ENCODE assay signal across 8 mouse cellular contexts in genomic region chr7:25676085-25676781, GRCm38 (mm10). TPM values are rescaled to one million over a fixed set of nuclear protein-coding genes. Genes with fewer than 3 reads are reported as not detected.
A peak's percentile ranks its signal among the peaks of the same experiment; 100 is the strongest.
DNase-seq lines count a peak whose midpoint lies in the region; ATAC-seq lines count a peak whose summit lies in the region.

No protein-coding gene starts in this region.

- H3K9me3 ChIP-seq in heart, embryonic 10.5 days = peaks cover 4% of the 10 kb centered on the region
- peaks cover 3% of the 10 kb centered on the region; the same call in 1 of the 2 replicates for H3K9me3 ChIP-seq in heart, embryonic 13.5 days
- H3K9me3 ChIP-seq in midbrain, embryonic 15.5 days = no peaks in the 10 kb centered on the region

- no peak overlapping the region for H3K9ac ChIP-seq in heart, embryonic 13.5 days
- no peak overlapping the region for H3K9ac ChIP-seq in midbrain, embryonic 15.5 days

- H3K4me1 ChIP-seq in heart, embryonic 10.5 days = peaks cover 22% of the 10 kb centered on the region
- peaks cover 25% of the 10 kb centered on the region for H3K4me1 ChIP-seq in heart, embryonic 13.5 days
- H3K4me1 ChIP-seq in midbrain, embryonic 15.5 days = peaks cover 18% of the 10 kb centered on the region

- no peak overlapping the region for H3K27ac ChIP-seq in heart, embryonic 10.5 days
- H3K27ac ChIP-seq in heart, embryonic 13.5 days (replicated peaks) = peak overlapping the region; percentile 50; the same call in 1 of the 2 replicates
- H3K27ac ChIP-seq in midbrain, embryonic 15.5 days = peak overlapping the region; percentile 66

- H3K27me3 ChIP-seq in heart, embryonic 10.5 days (ENCODE audit: insufficient read depth, poor library complexity, severe bottlenecking) = peaks cover 45% of the 10 kb centered on the region
- H3K27me3 ChIP-seq in heart, embryonic 13.5 days (replicated peaks) = peaks cover 58% of the 10 kb centered on the region
- H3K27me3 ChIP-seq in midbrain, embryonic 15.5 days (replicated peaks) = peaks cover 23% of the 10 kb centered on the region

- ATAC-seq in heart, embryonic 13.5 days (ENCODE audit: extremely low read depth, insufficient number of reproducible peaks, low FRiP score, low TSS enrichment) = no peak
- ATAC-seq in midbrain, embryonic 15.5 days (replicated peaks) = no peak

- DNase-seq in heart, adult 18-20 months = peak; percentile 88 to 90
- DNase-seq in heart, embryonic 10.5 days (ENCODE audit: low spot score) = no peak
- DNase-seq in cerebellum, postnatal 14 days = peak; percentile 100
- DNase-seq in layer of hippocampus, postnatal 14 days (ENCODE audit: low spot score in 2 of 2) = peak; percentile 94 to 97
- peak; percentile 81 for DNase-seq in urinary bladder, postnatal 14 days (ENCODE audit: low spot score)
- no peak for DNase-seq in thymus, postnatal 25 days

- WGBS in heart, embryonic 10.5 days = 74% methylated on average over 15 of the region's 15 CpGs
- 49% methylated on average over 15 of the region's 15 CpGs for WGBS in heart, embryonic 13.5 days
- 51% methylated on average over 15 of the region's 15 CpGs for WGBS in midbrain, embryonic 15.5 days

- no peaks in the 10 kb centered on the region for H3K36me3 ChIP-seq in heart, embryonic 10.5 days
- H3K36me3 ChIP-seq in heart, embryonic 13.5 days = no peaks in the 10 kb centered on the region
- no peaks in the 10 kb centered on the region for H3K36me3 ChIP-seq in midbrain, embryonic 15.5 days (replicated peaks)

- H3K4me2 ChIP-seq in heart, embryonic 13.5 days = no peak overlapping the region
- no peak overlapping the region for H3K4me2 ChIP-seq in midbrain, embryonic 15.5 days

- H3K4me3 ChIP-seq in heart, embryonic 10.5 days = no peak overlapping the region
- no peak overlapping the region for H3K4me3 ChIP-seq in heart, embryonic 13.5 days
- H3K4me3 ChIP-seq in midbrain, embryonic 15.5 days = no peak overlapping the region

RNA-seq across cellular contexts. Expression of gene Tmem91, which starts 1.3 kb away (rescaled TPM):
- under 1 TPM in 1 of 2 experiments, not detected in 1; 0.22 TPM for total RNA-seq in heart, adult 18-20 months (2021)
- 1.1 and 1.9 TPM in 2 replicates for polyA plus RNA-seq in heart, embryonic 10.5 days (2016; fragmentation: Nextera tagmentation; extraction: Ambion mirVana)
- polyA plus RNA-seq in heart, embryonic 13.5 days (2015; fragmentation: Nextera tagmentation; extraction: Ambion mirVana) = 1.4 and 1.5 TPM in 2 replicates
- 10 to 100 TPM; 16.4 to 29.3 TPM for total RNA-seq in layer of hippocampus, postnatal 14 days (2021)
- 53.5 and 54.0 TPM in 2 replicates for polyA plus RNA-seq in midbrain, embryonic 15.5 days (2015; fragmentation: Nextera tagmentation; extraction: Ambion mirVana)

RNA-seq across cellular contexts. Expression of gene B9d2, which starts 4.3 kb away (rescaled TPM):
- 10 to 100 TPM; 10.2 TPM for total RNA-seq in heart, adult 18-20 months (2021)
- polyA plus RNA-seq in heart, embryonic 10.5 days (2016; fragmentation: Nextera tagmentation; extraction: Ambion mirVana) = 34.2 and 35.8 TPM in 2 replicates
- 30.8 and 32.8 TPM in 2 replicates for polyA plus RNA-seq in heart, embryonic 13.5 days (2015; fragmentation: Nextera tagmentation; extraction: Ambion mirVana)
- 10 to 100 TPM; 21.9 to 25.3 TPM for total RNA-seq in layer of hippocampus, postnatal 14 days (2021)
- polyA plus RNA-seq in midbrain, embryonic 15.5 days (2015; fragmentation: Nextera tagmentation; extraction: Ambion mirVana) = 47.3 and 50.9 TPM in 2 replicates

RNA-seq across cellular contexts. Expression of gene Tgfb1, which starts 10.6 kb away (rescaled TPM):
- total RNA-seq in heart, adult 18-20 months (2021) = 10 to 100 TPM; 21.8 to 23.6 TPM
- 4.1 and 4.8 TPM in 2 replicates for polyA plus RNA-seq in heart, embryonic 10.5 days (2016; fragmentation: Nextera tagmentation; extraction: Ambion mirVana)
- polyA plus RNA-seq in heart, embryonic 13.5 days (2015; fragmentation: Nextera tagmentation; extraction: Ambion mirVana) = 4.3 TPM in 2 replicates
- 1 to 10 TPM; 8.1 to 8.9 TPM for total RNA-seq in layer of hippocampus, postnatal 14 days (2021)
- 0.56 and 1.0 TPM in 2 replicates for polyA plus RNA-seq in midbrain, embryonic 15.5 days (2015; fragmentation: Nextera tagmentation; extraction: Ambion mirVana)

RNA-seq across cellular contexts. Expression of gene Exosc5, which starts 17.3 kb away (rescaled TPM):
- 10 to 100 TPM; 17.2 to 17.5 TPM for total RNA-seq in heart, adult 18-20 months (2021)
- 50.6 and 74.8 TPM in 2 replicates for polyA plus RNA-seq in heart, embryonic 10.5 days (2016; fragmentation: Nextera tagmentation; extraction: Ambion mirVana)
- 40.4 and 42.1 TPM in 2 replicates for polyA plus RNA-seq in heart, embryonic 13.5 days (2015; fragmentation: Nextera tagmentation; extraction: Ambion mirVana)
- total RNA-seq in layer of hippocampus, postnatal 14 days (2021) = 10 to 100 TPM; 29.3 to 29.8 TPM
- 41.0 and 44.9 TPM in 2 replicates for polyA plus RNA-seq in midbrain, embryonic 15.5 days (2015; fragmentation: Nextera tagmentation; extraction: Ambion mirVana)

RNA-seq across cellular contexts. Expression of gene Bckdha, which starts 17.5 kb away (rescaled TPM):
- 100 to 1,000 TPM; 285 to 287 TPM for total RNA-seq in heart, adult 18-20 months (2021)
- 51.7 and 51.8 TPM in 2 replicates for polyA plus RNA-seq in heart, embryonic 10.5 days (2016; fragmentation: Nextera tagmentation; extraction: Ambion mirVana)
- polyA plus RNA-seq in heart, embryonic 13.5 days (2015; fragmentation: Nextera tagmentation; extraction: Ambion mirVana) = 56.3 and 56.9 TPM in 2 replicates
- total RNA-seq in layer of hippocampus, postnatal 14 days (2021) = 10 to 100 TPM; 38.3 to 42.6 TPM
- 42.7 and 43.5 TPM in 2 replicates for polyA plus RNA-seq in midbrain, embryonic 15.5 days (2015; fragmentation: Nextera tagmentation; extraction: Ambion mirVana)

Comparison
In these comparisons a context has a peak if more than half of its experiments do, and no peak if none do; other contexts are left out.
1. DNase-seq: peak in heart, adult 18-20 months (2 of 2), cerebellum, postnatal 14 days (2 of 2), layer of hippocampus, postnatal 14 days (2 of 2) and urinary bladder, postnatal 14 days (single experiment); none in heart, embryonic 10.5 days (single experiment) and thymus, postnatal 25 days (single experiment).
2. RNA of gene Tmem91, which starts 1.3 kb away (polyA plus RNA-seq): 53.5 to 54.0 TPM in midbrain, embryonic 15.5 days; 1.1 to 1.9 TPM in heart, embryonic 10.5 days and 1.4 to 1.5 TPM in heart, embryonic 13.5 days; every median in the first group is over 10 times any median in the second.